Mouse (Mus musculus): Measurements from ENCODE around the gene Fam174b.

Gene Fam174b

DNA sequence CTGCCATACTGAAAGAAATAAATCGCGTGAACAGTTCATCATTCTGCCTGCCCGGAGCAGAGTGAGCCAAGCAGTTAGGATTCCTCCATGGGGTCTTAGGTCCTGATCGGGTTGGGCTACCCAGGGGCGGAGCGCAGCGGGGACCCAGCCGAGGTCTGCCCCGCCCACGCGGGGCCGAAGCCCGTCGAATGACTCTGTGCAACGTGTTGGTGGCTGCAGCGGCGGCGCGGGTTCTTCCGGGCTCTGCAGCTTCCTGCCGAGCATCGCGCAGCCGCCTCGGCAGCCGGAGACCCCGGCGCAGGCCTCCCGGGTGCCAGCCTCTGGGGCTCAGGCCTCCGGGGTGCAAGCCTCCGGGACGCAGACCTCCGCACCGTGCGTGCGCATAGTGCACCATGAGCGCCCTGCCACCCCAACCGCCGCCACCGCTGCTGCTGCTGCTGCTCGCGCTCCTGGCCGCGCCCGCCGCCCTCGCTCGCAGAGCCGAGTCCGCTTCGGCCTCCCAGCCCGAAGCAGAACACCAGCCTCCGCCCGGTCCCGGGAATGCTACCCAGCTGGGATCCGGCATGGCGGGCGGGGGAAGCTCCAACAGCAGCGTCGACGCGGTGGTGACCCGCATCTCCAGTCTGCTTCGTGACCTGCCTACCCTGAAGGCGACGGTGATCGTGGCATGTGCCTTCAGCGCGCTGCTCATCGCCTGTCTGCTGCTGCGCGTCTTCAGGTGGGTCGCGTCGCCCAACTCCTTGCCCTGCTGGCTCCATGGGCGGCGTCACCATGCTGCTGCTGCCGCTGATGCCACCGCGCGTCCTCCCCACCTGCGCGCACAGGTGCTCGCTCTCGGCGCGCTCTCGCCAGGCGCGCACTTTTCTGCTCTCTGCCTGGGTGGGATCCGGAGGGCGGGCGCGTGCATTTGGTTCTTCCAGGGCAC is at the start of gene Fam174b:
Gene Fam174b (plus strand): TSS at position 192 of the 925 bp plus-strand sequence.
- DNase-seq (ENCODE audit: low read depth) = no peak

DNA sequence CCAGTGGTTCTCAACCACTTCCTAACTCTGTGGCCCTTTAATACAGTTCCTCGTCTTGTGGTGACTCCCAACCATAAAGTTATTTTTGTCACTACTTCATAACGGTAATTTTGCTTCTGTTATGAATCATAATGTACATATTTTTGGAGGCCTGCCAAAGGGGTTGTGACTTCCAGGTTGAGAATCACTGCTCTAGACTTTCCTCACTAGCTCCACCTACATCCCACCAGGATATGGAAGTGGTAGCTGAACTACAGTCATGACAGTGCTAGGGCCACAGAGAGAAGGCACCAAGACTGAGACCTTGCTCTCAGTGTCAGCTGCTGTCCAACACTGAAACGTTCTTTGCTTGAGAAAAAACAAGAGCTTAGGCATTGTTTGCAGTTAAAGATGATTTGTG is 43.0 kb upstream of the Fam174b start:
- DNase-seq (ENCODE audit: low read depth) = peak; percentile 85

DNA sequence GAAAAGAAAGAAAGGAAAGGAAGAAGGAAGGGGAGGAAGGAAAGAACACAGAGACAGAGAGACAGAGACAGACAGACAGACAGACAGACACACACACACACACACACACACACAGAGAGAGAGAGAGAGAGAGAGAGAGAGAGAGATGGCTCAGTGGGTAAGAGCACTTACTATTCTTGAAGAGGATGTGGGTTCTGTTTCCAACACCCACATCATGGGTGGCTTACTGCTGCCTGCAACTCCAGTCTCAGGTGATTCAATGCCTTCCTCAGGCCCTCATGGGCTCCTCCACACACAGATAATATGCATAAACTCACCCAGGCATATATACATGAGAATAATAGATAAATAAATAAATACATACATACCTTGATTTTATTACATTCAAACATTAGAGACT is 35.8 kb upstream of the Fam174b start:
- DNase-seq (ENCODE audit: low read depth) = no peak

DNA sequence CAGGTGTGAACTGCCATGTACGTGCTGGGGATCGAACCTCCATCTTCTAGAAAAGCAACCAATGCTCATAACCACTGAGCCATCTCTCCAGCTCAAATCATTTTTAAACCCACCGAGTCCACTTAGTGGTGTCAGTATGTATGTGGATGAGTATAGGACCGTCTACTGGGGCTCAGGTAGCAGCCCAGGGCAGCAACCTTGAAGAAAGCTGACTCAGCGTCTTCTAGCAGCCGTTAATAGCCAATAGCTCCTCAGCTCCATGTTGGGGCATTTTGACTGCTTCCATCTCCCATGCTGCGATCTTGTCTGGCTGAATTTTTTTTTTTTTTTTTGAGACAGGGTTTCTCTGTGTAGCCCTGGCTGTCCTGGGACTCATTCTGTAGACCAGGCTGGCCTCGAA is 26.6 kb upstream of the Fam174b start:
- no peak for DNase-seq (ENCODE audit: low read depth)

DNA sequence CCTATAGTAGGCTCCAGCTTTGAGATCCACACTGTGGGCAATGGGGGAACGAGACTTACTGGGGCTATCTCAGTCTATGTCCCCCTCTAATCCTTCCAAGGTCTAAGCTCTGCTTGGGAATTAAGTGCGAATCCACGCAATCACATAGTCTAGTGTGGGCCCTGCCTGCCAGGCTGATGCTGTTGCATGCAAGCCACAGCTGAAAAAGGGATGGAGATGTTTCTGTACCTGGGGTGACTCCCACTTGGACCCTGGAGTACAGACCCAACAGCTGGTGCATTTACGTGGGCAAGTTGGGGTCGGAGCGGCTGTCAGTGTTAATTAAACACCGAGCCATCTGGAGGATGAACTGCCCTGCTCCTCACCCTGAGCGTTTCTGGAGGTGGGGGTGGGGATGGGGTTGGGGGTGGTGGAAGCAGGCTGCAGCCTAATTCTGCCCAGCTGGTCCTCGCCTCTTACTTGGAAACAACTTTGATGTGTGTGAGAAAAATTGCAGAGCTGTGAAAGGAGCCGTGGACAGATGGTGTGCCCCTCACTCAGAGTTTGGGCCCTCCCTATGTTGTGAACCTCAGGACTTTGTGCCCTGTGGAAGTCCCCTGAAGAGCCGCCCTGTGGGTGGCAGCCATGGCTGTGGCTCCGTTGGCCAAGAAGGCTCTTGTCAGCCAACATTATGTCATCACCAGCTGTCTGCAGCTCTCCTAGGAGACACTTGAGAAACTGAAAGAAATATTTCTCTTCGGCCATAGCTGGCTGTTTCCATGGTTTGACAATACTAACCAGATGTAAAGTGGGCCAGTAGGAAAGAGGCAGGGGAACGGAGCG is 24.0 kb upstream of the Fam174b start:
- DNase-seq (ENCODE audit: low read depth) = no peak

DNA sequence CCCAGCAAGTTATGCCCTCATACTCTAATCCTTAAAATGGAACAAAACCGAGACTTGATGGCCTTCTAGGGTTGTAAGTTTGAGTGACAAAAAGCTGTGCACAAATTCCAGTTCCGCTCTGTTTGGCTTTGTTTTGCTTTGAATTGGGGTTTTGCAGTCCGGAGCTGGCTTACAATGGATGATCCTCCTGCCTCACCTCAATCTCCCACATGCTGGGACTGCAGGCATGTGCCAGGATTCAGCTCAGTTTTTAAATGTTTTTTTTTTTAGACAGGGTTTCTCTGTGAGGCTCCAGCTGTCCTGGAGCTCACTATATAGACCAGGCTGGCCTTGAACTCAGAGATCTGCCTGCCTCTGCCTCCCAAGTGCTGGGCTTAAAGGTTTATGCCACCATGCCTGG is 23.3 kb upstream of the Fam174b start:
- DNase-seq (ENCODE audit: low read depth) = no peak

DNA sequence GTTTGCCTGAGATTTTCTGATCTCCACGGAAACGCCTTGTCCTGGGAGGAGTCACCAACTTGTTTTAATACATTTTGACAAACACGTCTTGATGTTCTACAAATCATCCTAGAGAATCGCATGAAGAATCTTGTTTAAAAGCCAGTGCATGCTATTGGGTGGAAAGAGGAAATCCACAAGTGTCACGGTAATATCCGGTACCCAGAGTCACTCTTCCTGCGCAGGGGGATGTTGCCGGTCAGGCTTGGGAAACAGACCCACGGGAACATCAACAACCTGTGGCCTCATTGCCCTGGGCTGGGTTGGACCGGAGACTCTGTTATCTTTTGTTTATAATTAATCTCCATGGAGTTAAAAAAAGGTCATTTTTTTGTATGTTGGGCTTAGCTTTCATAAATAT is 22.1 kb upstream of the Fam174b start:
- DNase-seq (ENCODE audit: low read depth) = no peak

DNA sequence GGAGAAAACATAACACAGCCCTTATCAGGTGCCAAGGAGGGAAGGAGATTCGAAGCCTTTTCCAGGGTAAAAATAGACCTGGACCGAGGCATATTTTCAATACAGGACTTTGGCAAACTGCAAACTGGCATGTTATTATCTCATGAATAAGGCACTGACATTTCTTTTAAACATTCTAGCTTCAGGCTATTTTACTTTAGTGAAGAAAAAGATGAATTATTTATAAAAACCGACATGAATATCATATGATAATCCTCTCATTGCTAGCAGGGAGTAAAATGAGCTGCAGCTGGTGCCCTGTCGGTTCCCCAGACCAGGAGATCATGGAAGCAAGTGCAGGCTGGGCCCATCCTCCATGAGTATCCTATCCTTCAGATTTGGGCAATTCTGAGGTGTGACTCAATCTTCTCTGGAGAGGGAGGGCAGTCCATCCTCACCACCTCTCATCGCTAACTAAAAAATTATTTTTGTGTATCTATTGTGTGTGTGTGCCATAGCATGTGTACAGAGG is 21.6 kb upstream of the Fam174b start:
- DNase-seq (ENCODE audit: low read depth) = no peak

DNA sequence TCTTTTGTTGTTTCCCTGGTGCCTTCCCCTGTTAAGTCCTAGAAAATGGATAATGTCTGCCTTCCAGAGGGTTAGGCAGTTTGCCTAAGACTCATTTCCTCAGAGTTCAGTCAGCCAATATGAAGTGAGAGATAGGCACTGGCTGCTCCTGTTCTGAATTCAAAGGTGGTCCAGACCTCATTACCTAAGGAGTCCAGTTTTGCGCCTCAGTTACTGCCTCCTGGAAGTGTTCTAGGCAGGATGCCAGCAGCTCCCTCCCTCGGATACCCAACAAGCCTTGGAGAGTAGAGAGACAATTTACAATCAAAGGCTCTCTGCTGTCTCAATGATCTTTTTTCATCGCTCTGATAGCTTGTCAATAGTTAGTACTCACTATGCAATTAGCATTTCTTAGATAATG is 19.1 kb upstream of the Fam174b start:
- DNase-seq (ENCODE audit: low read depth) = no peak

DNA sequence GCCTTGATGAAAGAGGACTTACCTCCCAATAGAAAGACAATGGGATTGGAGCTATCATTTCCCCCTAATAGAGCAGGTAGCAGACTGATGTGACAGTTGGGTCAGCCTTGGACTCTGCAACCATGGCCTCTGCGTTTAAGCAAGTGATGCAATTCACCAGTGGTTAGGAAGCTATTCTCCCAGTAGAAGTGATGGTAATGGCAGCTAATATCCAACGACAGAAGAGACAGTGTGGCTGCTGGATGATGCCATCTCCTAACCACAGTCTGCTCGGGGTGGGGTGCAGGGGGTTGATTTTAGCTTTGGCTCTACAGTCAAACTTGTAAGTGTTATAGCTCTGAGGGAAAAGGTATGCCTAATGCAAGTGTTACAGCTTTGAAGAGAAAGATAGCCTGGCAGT is 18.3 kb upstream of the Fam174b start:
- no peak for DNase-seq (ENCODE audit: low read depth)

DNA sequence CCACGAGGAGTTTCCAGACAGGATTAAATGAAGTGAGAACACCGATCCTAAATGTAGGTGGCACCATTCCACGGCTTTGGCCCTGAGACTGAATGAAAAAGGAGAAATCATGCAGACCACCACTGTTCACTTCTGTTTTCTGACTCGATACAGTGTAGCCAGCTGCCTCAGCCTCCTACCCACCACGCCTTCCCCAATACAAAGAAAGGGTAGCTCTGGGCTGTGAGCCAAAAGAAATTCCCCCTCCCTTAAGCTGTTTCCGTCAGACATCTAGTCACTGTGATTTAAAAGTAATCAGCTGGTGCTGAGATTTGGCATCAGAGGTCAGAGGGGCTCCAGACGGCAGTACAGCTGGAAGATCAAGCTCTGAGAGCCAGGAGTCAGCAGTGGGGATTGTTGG is 10.2 kb upstream of the Fam174b start:
- DNase-seq (ENCODE audit: low read depth) = no peak

DNA sequence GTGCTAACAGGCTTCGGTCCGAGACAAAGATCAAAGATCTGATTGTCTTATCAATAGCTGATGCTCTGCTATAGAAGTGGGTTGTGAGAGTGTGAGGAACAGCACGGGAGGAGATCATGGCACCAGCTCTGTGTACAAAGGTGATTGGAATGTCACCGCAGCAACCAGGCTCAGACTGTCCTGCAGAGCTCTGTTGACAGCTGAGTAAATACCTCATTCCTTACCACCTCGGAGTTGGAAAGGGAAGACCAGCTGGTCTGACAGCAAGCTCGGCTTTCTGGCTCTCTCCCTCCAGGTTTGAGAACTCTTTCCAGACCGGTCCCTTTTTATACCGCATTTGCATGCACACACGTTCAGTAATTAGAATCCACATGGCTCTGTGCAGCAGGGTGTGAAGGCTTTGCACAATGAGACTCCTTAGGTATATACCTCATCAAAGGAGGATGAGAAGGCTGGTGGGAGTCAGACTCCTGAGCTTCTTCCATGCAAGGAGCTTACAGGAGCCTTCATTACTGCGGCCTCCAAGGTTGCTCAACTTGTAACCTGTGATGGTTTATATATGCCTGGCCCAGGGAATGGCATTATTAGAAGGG is 9.6 kb upstream of the Fam174b start:
- DNase-seq (ENCODE audit: low read depth) = no peak

DNA sequence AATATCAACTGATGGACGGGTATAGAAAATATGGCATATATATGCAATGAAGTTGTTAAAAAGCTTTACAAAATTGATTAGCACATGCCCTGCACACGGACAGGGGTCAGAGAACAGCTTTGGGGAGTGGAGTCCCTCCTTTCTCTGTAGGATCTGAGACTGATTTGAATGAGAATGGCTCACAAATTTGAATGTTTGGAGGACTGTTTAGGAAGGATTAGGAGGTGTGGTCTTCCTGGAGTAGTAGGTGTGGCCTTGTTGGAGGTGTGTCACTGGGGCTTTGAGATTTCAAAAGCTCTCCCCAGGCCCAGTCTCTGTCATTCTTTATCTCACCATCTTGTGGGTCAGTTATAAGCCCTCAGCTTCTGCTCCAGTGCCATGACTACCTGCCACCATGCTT is 4.1 kb upstream of the Fam174b start:
- no peak for DNase-seq (ENCODE audit: low read depth)

DNA sequence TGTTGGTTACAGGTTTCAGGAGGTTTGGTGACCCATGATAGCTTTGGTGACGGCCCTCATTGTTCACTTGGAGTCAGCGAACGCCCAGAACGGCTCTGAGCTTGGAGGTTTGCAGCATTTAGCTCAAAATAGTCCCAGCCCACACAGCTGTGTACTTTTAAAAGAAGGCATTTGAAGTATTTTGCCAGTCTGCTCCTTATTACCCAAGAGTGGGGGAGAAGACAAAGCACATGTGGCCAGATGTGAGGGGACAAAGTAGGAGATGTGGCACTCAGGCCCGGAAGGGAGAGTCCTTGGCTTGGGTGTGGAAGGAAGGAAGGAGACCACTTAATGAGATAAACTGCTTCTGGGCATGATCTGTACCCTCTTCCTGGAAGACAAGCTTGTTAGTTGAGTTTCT is 1.3 kb downstream of the Fam174b start:
- DNase-seq (ENCODE audit: low read depth) = no peak

DNA sequence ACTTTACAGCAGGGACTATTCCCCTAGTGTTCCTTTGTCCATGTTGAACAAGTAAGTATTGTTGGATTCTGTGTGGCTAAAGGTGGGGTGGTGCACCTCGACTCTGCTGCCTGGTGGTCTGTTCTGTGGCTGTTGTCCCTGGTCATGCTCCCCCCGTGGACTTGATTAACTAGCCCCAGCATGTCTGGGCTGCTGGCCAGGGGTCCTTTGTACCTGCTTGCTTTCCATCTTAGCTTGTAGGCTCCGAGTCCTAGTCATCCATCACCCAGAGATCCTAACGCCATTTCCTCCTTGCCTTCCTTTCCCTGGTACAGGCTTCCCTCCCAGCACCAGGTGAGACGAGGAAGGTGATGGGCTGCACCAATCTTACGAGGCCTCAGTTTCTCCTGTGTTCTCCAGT is 1.7 kb downstream of the Fam174b start:
- no peak for DNase-seq (ENCODE audit: low read depth)

DNA sequence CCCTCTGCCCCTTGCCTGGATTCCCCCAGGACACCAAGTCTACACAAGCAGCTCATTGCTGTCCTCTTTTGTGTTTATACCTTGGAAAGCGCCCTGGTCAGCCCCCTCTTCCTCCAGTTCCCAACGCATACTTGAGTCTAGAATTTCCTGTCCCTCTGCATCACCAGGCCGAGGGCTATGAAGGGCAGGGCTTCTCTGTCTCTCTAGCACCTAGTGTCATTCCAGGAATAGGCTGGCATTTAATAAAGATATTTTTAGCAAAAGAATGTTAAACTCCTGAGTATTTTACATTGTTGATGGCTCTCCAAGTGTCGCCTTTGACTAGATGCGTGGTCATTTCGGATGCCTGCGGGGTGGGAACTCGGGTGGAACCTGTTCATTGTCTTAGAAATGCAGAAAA is 3.0 kb downstream of the Fam174b start:
- DNase-seq (ENCODE audit: low read depth) = no peak

DNA sequence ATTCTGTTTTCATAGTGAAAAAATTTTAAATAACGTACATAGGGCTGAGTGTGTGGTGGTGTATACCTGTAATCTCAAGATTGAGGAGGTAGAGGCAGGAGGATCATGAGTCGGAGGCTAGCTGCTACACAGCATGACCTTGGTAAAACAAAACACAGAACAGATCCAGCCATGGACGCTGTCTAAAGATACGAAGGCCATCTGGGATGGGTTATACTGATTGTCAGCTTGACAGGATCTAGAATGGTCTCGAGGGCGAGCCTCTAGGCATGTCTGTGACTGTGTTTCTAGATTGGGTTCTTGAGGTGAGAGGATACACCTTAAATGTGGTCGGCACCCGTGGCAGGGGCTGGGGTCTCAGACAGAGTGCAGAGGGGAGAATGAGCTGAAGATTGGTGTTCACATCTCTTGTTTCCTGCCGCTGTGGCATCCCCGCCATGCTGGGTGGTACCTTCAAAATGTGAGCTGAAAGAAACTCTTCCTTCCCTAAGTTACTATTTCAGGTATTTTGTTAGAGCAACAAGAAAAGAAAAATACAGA is 3.8 kb downstream of the Fam174b start:
- no peak for DNase-seq (ENCODE audit: low read depth)

DNA sequence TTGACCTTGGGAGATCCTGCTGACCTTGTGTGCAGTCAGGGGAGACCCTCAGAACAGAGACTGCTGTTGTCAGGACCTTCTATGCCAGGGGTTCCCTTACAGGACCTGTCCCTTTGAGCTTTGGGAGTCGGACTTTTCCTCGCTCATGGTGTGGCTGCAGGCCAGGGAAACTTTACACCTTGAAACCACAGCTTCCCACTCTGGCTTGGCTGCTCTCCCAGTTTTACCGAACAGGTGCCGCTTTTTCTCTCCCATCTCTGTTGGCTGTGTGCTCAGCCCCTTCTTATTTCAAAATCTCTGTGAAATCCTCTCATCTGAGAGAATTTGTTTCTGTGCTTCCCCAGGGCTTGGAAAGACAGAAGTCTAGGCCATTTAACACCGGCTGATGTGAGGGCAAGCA is 5.8 kb downstream of the Fam174b start:
- no peak for DNase-seq (ENCODE audit: low read depth)

DNA sequence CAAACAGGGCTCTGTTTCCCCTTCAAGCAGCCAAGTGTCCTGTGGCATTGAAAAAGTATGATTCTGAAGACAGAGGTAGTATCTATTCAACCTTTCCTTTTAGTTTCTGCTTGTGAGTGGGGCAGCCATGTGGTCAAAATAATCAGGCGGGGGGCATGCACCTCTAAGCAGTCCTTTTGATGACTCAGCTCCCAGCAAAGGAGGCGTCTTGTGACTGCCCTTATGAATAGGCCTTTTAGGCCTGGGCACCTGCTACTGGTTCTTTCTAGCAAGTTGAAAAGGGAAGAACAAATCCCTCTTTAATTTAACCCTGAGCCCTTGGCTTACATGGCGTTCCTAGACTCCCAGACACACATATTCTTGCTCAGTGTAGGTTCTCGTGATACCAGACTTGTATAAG is 6.7 kb downstream of the Fam174b start:
- DNase-seq (ENCODE audit: low read depth) = no peak

DNA sequence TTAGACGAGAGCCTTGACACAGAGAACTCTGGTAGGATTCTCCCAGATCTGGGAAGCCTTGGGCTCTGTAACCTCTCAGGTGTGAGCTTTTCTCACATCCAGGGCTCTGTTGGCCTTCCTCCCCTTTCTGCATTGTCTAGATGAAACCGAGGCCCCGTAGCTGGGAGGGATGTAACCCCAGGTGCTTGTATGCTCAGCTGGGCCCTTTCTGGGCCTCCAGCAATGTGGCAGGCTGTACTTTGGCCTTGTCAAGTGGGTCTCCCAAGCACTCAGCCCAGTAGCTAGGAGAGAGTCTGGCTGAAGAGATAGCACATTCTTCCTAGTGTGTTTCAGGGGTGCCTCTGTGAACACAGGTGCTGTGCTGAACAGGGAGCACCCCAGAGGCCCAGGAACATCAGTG is 7.4 kb downstream of the Fam174b start:
- DNase-seq (ENCODE audit: low read depth) = no peak

DNA sequence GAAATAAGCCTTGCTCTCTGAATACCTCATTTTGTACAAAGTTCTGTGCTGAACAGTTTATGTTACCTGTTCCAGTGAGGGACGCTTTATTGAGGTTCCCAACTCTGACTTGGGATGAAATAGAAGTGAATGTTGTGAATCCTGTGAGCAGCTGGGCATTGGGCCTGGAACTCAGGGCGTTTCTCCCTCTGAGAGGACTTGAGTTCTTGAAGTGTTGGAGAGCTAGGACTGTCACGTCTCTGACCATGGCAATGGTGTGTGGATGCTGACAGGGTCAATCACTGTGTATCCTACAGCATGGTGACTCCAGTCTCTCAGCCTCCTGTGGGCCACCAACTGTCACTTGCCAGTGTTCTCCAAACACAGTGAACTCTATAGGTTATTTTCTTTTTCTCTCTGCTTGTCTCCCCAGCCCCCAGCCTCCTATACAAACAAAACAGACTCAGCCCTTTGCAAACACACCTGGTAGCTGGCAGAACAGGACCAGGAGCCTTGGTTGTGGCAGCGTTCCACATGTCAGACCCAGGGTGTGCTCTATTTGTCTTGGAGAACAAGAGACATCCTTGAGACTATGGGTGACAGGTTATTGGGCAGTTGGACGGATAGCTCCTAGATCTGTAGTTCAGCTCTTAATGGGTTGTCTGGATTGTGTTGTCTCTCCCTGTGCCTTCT is 8.5 kb downstream of the Fam174b start:
- DNase-seq (ENCODE audit: low read depth) = no peak

DNA sequence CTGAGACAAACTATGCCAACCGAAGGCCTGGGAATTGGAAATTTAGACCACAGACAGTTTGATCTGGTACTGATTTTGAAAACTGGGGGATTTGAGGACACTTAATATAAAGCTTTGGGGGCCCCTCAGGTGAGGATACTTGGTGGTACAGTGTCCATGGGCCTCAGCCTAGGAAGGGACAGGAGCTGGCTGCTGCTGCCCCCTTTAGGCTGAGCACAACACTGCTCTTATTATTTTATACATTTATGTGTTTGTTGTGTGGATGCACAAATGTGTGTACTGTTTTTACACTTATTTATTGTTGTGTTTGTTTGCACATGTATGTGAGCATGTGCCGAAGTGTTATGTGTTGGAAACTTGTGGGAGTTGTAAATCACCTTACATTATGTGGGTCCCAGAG is 9.2 kb downstream of the Fam174b start:
- no peak for DNase-seq (ENCODE audit: low read depth)
